Comparison of ENCODE assay signal across 30 mouse cellular contexts in genomic region chr16:97307594-97307993, GRCm38 (mm10). TPM values are rescaled to one million over a fixed set of nuclear protein-coding genes. Genes with fewer than 3 reads are reported as not detected.
A peak's percentile ranks its signal among the peaks of the same experiment; 100 is the strongest.
DNase-seq lines count a peak whose midpoint lies in the region.
"Had no signal": no experiment of that assay in that cellular context is flagged by ENCODE, and none has a peak within 500 bp of the region (broad histone marks: within the 10 kb centered on the region; RNA-seq: fewer than 3 reads in every experiment).

No protein-coding gene starts in this region.

- no peak overlapping the region for H3K4me3 ChIP-seq in limb, embryonic 10.5 days
- H3K4me3 ChIP-seq: embryonic facial prominence, embryonic 12.5 days; erythroblast, embryonic 14.5 days; heart, embryonic 10.5 days; heart, embryonic 15.5 days; kidney, embryonic 15.5 days; layer of hippocampus, adult 2 months; liver, embryonic 12.5 days; midbrain, embryonic 12.5 days had no signal

- no peaks in the 10 kb centered on the region for H3K27me3 ChIP-seq in limb, embryonic 10.5 days (ENCODE audit: low read depth, poor library complexity, severe bottlenecking)
- H3K27me3 ChIP-seq: embryonic facial prominence, embryonic 12.5 days; heart, embryonic 15.5 days; kidney, embryonic 15.5 days; liver, embryonic 12.5 days; midbrain, embryonic 12.5 days had no signal

- no peaks in the 10 kb centered on the region for H3K9me3 ChIP-seq in limb, embryonic 10.5 days (replicated peaks)
- H3K9me3 ChIP-seq: heart, embryonic 10.5 days; heart, embryonic 15.5 days; kidney, embryonic 15.5 days; liver, embryonic 12.5 days; midbrain, embryonic 12.5 days had no signal

- peak overlapping the region; percentile 54; the same call in 1 of the 2 replicates for H3K27ac ChIP-seq in limb, embryonic 10.5 days
- H3K27ac ChIP-seq: embryonic facial prominence, embryonic 12.5 days; heart, embryonic 10.5 days; heart, embryonic 15.5 days; kidney, embryonic 15.5 days; layer of hippocampus, adult 2 months; liver, embryonic 12.5 days; midbrain, embryonic 12.5 days; stomach, postnatal 0 days had no signal

- H3K4me1 ChIP-seq in limb, embryonic 10.5 days = peaks cover 15% of the 10 kb centered on the region
- H3K4me1 ChIP-seq: embryonic facial prominence, embryonic 12.5 days; heart, embryonic 15.5 days; kidney, embryonic 15.5 days; midbrain, embryonic 12.5 days had no signal

- WGBS in limb, embryonic 10.5 days = 33% methylated on average over 4 of the region's 4 CpGs

- DNase-seq in retina, postnatal 1 day = peak; percentile 22
- no peak for DNase-seq in retina, embryonic 14.5 days (ENCODE audit: low spot score)
- DNase-seq in embryo, embryonic 11 days = peak; percentile 45
- peak; percentile 35 for DNase-seq in limb, embryonic 10.5 days (ENCODE audit: low spot score)
- no peak for DNase-seq in ovary, postnatal 14 days (ENCODE audit: low spot score)
- DNase-seq in frontal cortex, postnatal 10 days (ENCODE audit: low spot score in 2 of 2) = no peak
- no peak for DNase-seq in layer of hippocampus, postnatal 14 days (ENCODE audit: low spot score in 2 of 2)
- DNase-seq: adrenal gland, postnatal 14 days; cerebellum, adult 8-10 months; cerebellum, postnatal 36 days; forebrain, postnatal 0 days; gastrocnemius, postnatal 25 days; heart, adult 11 months; kidney, adult 18-20 months; kidney, postnatal 36 days; liver, postnatal 0 days; lung, postnatal 36 days; right cerebral cortex, adult 18-20 months; thymus, adult 18-20 months; thymus, postnatal 25 days had no signal

- no peaks in the 10 kb centered on the region for H3K36me3 ChIP-seq in limb, embryonic 10.5 days
- H3K36me3 ChIP-seq: embryonic facial prominence, embryonic 12.5 days; heart, embryonic 10.5 days; heart, embryonic 15.5 days; kidney, embryonic 15.5 days; liver, embryonic 12.5 days; midbrain, embryonic 12.5 days had no signal

RNA-seq across cellular contexts. Expression of gene Bace2, which starts 48.9 kb away (rescaled TPM):
- polyA plus RNA-seq in limb, embryonic 10.5 days (2016; fragmentation: Nextera tagmentation; extraction: Ambion mirVana) = 1.5 and 1.8 TPM in 2 replicates
- 10 to 100 TPM in 1 of 2 experiments, 1 to 10 TPM in 1; 5.8 to 10.7 TPM for total RNA-seq in layer of hippocampus, postnatal 14 days (2021)
- total RNA-seq: megakaryocyte, adult 5-6 weeks had no signal
- polyA plus RNA-seq: erythroblast, embryonic 14.5 days had no signal

Comparison
In these comparisons a context has a peak if more than half of its experiments do, and no peak if none do; other contexts are left out.
1. DNase-seq: peak in retina, postnatal 1 day (single experiment), embryo, embryonic 11 days (single experiment) and limb, embryonic 10.5 days (single experiment); none in retina, embryonic 14.5 days (single experiment), ovary, postnatal 14 days (single experiment), frontal cortex, postnatal 10 days (0 of 2) and layer of hippocampus, postnatal 14 days (0 of 2).